Mouse (Mus musculus) embryonic facial prominence, embryonic 11.5 days (tissue): ENCODE data around the gene Gm4881. TPM values are rescaled to one million over a fixed set of nuclear protein-coding genes. Genes with fewer than 3 reads are reported as not detected.

Experiments used
- ATAC-seq: fragments of 200-750 bp; cut with Nextera tagmentation; replicated peaks from 2 replicates; pipeline ENCODE4 v1.8.0; 2017; ENCODE audit warnings: low read depth; ENCODE audit not compliant: insufficient number of reproducible peaks, low FRiP score, low TSS enrichment
- DNase-seq: peaks from one replicate; pipeline ENCODE4 v3.0.0-alpha.2; 2015; ENCODE audit warnings: low spot score
- H3K27ac ChIP-seq: fragments of 300-500 bp; sonication (generic); replicated peaks from 2 replicates; pipeline ENCODE4 v1.5.1; 2014; ENCODE audit warnings: mild to moderate bottlenecking, low read depth, low read length, control low read depth
- H3K27me3 ChIP-seq: fragments of 300-500 bp; sonication (generic); 2 replicates; pipeline ENCODE4 v1.6.1; 2014; ENCODE audit warnings: mild to moderate bottlenecking, low read length, moderate library complexity, mixed read lengths; ENCODE audit not compliant: control insufficient read depth, insufficient read depth
- H3K36me3 ChIP-seq: fragments of 300-500 bp; sonication (generic); replicated peaks from 2 replicates; pipeline ENCODE4 v1.6.1; 2014; ENCODE audit warnings: low read depth, mild to moderate bottlenecking, low read length, moderate library complexity, mixed read lengths; ENCODE audit not compliant: control insufficient read depth, insufficient read depth
- H3K4me1 ChIP-seq: fragments of 300-500 bp; sonication (generic); 2 replicates; pipeline ENCODE4 v1.6.1; 2014; ENCODE audit warnings: low read length, mixed read lengths; ENCODE audit not compliant: control insufficient read depth, insufficient read depth
- H3K4me2 ChIP-seq: fragments of 300-500 bp; sonication (generic); 2 replicates; pipeline ENCODE4 v1.6.1; 2014; ENCODE audit warnings: low read depth, mild to moderate bottlenecking, control low read depth, low read length, moderate library complexity
- H3K4me3 ChIP-seq: fragments of 300-500 bp; sonication (generic); 2 replicates; pipeline ENCODE4 v1.5.1; 2014; ENCODE audit warnings: low read depth, low read length, control low read depth
- H3K9ac ChIP-seq: fragments of 300-500 bp; sonication (generic); replicated peaks from 2 replicates; pipeline ENCODE4 v1.6.1; 2014; ENCODE audit warnings: mild to moderate bottlenecking, control low read depth, low read length
- H3K9me3 ChIP-seq: fragments of 300-500 bp; sonication (generic); replicated peaks from 2 replicates; pipeline ENCODE4 v1.6.1; 2016; ENCODE audit warnings: mild to moderate bottlenecking, low read length, inconsistent platforms, mixed read lengths; ENCODE audit not compliant: control insufficient read depth
- WGBS: fragments of 180-500 bp; shearing (Covaris S2); extraction: QIAGEN DNeasy Blood & Tissue Kit; methylation state at CpG from one replicate; pipeline ENCODE4 v1.1.7; 2014; 5-methylcytosine and 5-hydroxymethylcytosine counted together
- polyA plus RNA-seq: library from polyadenylated mRNA; unstranded; fragments of >200 nt; fragmentation: Nextera tagmentation; extraction: Ambion mirVana; gene quantifications from 2 replicates; pipeline ENCODE4 v1.2.1, GENCODE M21; 2014

The Gm4881 gene
- polyA plus RNA-seq, 1 experiment from 2014 or later = 0.36 TPM

DNA sequence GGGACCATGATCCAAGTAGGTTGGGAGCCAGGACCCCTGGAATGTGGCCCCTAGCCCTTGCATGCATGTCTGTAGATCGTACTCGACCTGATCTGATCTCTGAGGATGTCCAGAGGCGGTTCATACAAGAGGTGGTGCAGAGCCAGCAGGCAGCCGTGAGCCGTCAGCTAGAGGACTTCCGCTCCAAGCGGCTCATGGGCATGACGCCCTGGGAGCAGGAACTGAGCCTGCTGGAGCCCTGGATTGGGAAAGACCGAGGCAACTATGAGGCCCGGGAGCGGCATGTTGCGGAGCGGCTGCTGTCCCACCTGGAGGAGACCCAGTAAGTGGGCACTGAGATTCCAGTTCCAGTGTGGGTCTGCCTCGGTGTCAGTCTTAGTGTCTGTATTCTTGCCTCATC, 31.8 kb downstream of the Gm4881 start:
- H3K36me3 ChIP-seq = no peaks in the 10 kb centered on the region; the same call in 1 of the 2 replicates
- H3K9ac ChIP-seq = no peak overlapping the region
- H3K4me1 ChIP-seq = 0 out of 2 replicates have a peak, but pooled peaks cover 2% of the 10 kb centered on the region
- DNase-seq (no peak), ATAC-seq (no peak)
- no peak overlapping the region for H3K4me2 ChIP-seq
- H3K9me3 ChIP-seq = no peaks in the 10 kb centered on the region
- no peaks in the 10 kb centered on the region for H3K27me3 ChIP-seq
- no peak overlapping the region for H3K4me3 ChIP-seq
- 91% methylated on average over 14 of the region's 14 CpGs for WGBS
- H3K27ac ChIP-seq = no peak overlapping the region

DNA sequence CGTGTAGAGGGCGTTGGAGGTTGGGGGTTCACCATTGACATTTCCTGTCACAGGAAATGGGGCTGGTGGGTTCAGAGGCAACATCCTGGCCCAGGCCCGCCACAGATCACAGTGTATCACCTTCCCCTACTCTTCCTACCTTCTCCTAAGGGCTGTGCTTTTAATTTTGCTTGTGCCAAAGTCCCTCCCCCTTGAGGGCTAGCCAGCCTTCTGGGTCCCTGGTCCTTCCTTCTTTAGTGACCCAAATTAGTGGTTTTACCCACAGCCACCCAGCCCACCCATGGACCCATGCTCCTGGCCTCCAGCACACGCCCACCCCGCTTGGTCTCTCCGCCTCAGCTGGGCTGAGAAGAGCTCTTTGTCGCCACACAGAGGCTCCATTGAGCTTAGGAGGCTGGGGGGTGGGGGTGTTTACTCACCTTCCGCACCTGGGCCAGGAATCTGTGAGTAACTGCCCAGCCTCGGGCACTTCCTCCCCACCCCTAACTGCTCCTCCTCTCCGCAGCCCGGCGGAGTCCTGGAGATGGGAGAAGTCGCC, 37.0 kb downstream of the Gm4881 start:
- H3K4me3 ChIP-seq = peak overlapping the region; percentile 2; the same call in 1 of the 2 replicates

DNA sequence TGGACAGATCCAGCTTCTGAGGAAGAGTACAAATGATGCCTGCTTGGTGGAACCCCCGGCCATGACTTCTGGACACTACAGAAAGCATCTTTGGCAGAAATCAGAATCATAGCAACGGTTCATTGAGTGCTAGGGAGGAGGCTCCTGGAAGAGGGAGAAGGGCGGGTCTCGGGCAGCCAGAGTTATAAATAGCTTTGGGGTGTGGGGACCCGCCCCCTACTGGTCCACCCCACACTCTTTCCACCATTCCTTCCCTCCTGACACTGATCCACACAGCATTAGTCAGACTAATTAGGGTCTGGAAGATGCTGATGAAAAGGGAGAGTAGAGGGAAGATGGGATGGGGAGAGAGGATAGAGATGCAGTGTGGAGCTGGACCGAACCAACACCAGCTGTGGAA, 37.7 kb downstream of the Gm4881 start:
- H3K4me1 ChIP-seq = peaks cover 7% of the 10 kb centered on the region; the same call in 1 of the 2 replicates
- 34% methylated on average over 6 of the region's 6 CpGs for WGBS
- H3K9ac ChIP-seq = no peak overlapping the region

More for the DNA sequence above, 37.0 kb downstream of the Gm4881 start:
- Histone ChIP-seq H3K27me3 (no peaks in the 10 kb centered on the region), H3K9ac (peak overlapping the region; percentile 52), H3K4me1 (peaks cover 7% of the 10 kb centered on the region; the same call in 1 of the 2 replicates), H3K36me3 (no peaks in the 10 kb centered on the region), H3K27ac (no peak overlapping the region), H3K4me2 (peak overlapping the region; percentile 8; the same call in 1 of the 2 replicates), H3K9me3 (no peaks in the 10 kb centered on the region)
- DNase-seq = peak; percentile 64
- 13% methylated on average over 13 of the region's 13 CpGs for WGBS
- no peak for ATAC-seq

DNA sequence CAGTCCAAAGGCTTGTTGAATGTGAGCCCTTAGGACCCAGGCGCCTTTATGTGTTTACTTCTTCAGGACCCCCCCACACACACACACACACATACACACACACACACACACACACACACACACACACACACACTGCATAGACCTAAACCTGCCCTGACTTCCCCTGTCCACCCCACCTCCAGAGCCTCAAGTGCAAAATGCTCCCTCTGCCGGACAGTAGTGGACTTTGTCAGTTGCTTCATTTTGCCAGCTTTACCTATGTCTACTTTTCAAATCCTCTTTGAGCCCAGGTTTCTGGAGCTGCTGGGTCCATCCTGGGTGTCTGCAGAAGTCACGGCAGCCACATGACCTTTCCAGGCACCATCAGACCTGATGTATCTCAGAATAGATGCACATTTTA, 39.4 kb downstream of the Gm4881 start:
- peak; percentile 87 for DNase-seq
- peak overlapping the region; percentile 68 for H3K4me2 ChIP-seq
- no peaks in the 10 kb centered on the region for H3K27me3 ChIP-seq
- ATAC-seq = no peak
- no peaks in the 10 kb centered on the region for H3K36me3 ChIP-seq
- H3K27ac ChIP-seq = no peak overlapping the region
- peak overlapping the region; percentile 52 for H3K4me3 ChIP-seq
- no peaks in the 10 kb centered on the region for H3K9me3 ChIP-seq
- WGBS = 14% methylated on average over 3 of the region's 3 CpGs
- peak overlapping the region; percentile 73 for H3K9ac ChIP-seq
- peaks cover 7% of the 10 kb centered on the region; the same call in 1 of the 2 replicates for H3K4me1 ChIP-seq

More for the DNA sequence above, 37.7 kb downstream of the Gm4881 start:
- Histone ChIP-seq H3K36me3 (no peaks in the 10 kb centered on the region), H3K4me2 (no peak overlapping the region), H3K27me3 (no peaks in the 10 kb centered on the region), H3K9me3 (no peaks in the 10 kb centered on the region), H3K4me3 (no peak overlapping the region), H3K27ac (no peak overlapping the region)
- DNase-seq (no peak), ATAC-seq (no peak)

DNA sequence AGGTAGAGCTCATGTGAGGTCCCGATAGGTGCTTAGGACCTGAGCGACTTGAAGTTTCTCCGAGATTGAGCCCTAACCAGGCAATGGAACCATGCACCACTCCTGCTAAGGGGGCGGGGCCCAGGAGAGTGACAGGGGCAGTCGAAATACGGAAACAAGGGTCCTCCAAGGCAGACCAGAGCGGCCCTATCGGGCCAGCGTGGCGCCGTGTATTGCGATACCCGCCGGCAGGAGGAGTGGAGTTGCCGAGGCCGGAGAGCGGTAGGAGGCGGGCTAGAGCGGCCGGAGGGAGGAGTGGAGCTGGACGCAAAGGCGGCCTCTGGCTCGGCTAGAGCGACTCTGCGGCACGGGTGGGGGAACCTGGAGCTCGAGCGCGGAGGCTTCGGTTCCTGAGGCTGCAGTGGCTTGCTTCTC, 40.2 kb downstream of the Gm4881 start:
- Histone ChIP-seq H3K4me3 (peak overlapping the region; percentile 52), H3K4me1 (peaks cover 7% of the 10 kb centered on the region; the same call in 1 of the 2 replicates), H3K27ac (peak overlapping the region; percentile 29), H3K36me3 (no peaks in the 10 kb centered on the region), H3K27me3 (no peaks in the 10 kb centered on the region), H3K9me3 (no peaks in the 10 kb centered on the region), H3K9ac (peak overlapping the region; percentile 73), H3K4me2 (peak overlapping the region; percentile 68)
- peak; percentile 96 for ATAC-seq
- under 1% methylated on average over 27 of the region's 30 CpGs for WGBS
- peak; percentile 98 for DNase-seq

DNA sequence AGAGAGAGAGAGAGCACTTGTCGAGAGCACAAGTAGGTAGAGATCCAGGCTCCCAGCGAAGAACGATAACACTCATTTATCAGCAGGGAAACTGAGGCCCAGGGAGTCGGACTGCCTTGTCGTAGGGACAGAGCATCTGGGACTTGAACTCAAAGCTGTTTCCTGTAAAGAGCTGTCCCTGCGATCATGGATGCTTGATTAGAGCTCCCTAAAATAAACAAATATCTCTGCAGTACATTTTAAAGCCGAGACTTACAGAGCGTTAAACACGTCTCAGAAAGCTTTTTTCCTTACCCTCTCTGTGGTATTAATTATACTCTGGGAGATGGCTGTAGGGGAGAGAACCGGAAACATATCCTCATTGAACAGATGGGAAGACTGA, 40.9 kb downstream of the Gm4881 start:
- Histone ChIP-seq H3K9me3 (no peaks in the 10 kb centered on the region), H3K27ac (no peak overlapping the region), H3K36me3 (no peaks in the 10 kb centered on the region), H3K4me2 (peak overlapping the region; percentile 56; the same call in 1 of the 2 replicates), H3K27me3 (no peaks in the 10 kb centered on the region), H3K9ac (no peak overlapping the region), H3K4me1 (peaks cover 7% of the 10 kb centered on the region; the same call in 1 of the 2 replicates), H3K4me3 (peak overlapping the region; percentile 52)
- DNase-seq (no peak), ATAC-seq (no peak)
- 43% methylated on average over 10 of the region's 10 CpGs for WGBS

DNA sequence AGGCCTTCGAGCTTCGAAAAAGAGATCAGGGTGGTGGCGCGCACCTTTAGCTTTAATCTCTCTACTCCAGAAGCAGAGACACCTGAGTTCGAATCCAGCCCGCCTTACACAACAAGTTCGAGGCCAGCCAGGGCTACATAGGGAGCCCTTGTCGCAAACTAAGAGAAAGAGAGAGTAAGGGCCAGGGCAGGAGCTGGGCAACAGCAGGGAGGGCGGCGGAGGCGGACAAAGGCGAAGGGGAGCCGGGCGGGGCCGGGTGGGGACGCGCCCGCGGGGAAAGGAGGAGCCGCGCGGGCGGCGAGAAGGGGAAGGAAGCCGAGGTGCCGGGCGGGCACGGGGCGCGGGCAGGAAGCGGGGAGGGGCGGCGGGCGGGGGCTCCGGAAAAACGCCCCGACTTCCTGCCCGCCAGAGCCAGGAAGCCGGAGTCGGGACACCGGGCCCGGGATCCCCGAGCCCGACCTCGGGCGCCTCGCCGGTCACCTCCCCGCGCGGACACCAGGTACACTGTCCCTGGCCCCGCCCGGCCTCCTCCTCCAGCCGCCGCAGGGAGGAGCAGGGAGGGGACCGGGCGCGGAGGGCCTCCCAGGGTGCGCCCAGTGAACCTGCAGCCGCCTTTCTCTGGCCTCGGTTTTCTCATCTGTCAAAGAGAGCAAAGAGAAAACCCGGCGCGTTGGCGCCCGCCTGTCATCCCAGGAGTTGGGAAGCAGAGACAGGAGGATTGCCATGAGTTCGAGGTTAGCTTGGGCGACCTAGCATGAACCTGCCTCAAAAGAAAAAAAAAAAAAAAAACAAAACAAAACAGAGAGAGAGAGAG, 41.5 kb downstream of the Gm4881 start, which contains the start of gene Arhgef1:
Gene Arhgef1, plus strand, starts transcription at position 283 of the 814 bp plus-strand sequence.
- no peaks in the 10 kb centered on the region for H3K9me3 ChIP-seq
- 7% methylated on average over 45 of the region's 68 CpGs for WGBS
- DNase-seq (peak; percentile 59), ATAC-seq (no peak)
- H3K27me3 ChIP-seq = no peaks in the 10 kb centered on the region
- peak within 1 kb of the TSS; percentile 52 for H3K4me3 ChIP-seq
- H3K36me3 ChIP-seq = no peaks in the 10 kb centered on the region
- peak within 1 kb of the TSS; percentile 53 for H3K27ac ChIP-seq
- H3K4me2 ChIP-seq = peak within 1 kb of the TSS; percentile 56
- peak within 1 kb of the TSS; percentile 72 for H3K9ac ChIP-seq
- H3K4me1 ChIP-seq = peaks cover 7% of the 10 kb centered on the region; the same call in 1 of the 2 replicates

DNA sequence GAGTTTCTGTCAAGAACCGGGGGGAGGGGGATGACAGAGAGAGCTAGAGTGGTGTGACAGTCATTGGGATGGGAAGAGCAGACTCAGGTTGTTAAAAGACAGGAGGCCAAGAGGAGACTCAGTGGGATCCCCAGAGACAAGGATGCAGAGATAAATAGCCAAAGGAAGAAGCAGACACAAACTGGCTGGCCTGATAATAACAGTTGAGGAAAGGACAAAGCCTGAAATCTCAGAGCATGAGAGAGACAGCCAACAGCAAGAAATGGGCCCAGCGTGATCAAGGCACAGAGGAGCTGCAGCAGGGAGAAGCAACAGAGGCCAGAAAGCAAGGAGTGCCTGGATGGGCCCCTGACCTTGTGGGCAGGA, 42.0 kb downstream of the Gm4881 start:
- peak overlapping the region; percentile 52 for H3K4me3 ChIP-seq
- peaks cover 3% of the 10 kb centered on the region; the same call in 1 of the 2 replicates for H3K4me1 ChIP-seq
- H3K9ac ChIP-seq = peak overlapping the region; percentile 72
- H3K36me3 ChIP-seq = no peaks in the 10 kb centered on the region
- no peaks in the 10 kb centered on the region for H3K27me3 ChIP-seq
- no peak for ATAC-seq
- peak overlapping the region; percentile 53 for H3K27ac ChIP-seq
- DNase-seq = no peak
- 55% methylated on average over 2 of the region's 2 CpGs for WGBS
- no peaks in the 10 kb centered on the region for H3K9me3 ChIP-seq
- peak overlapping the region; percentile 56 for H3K4me2 ChIP-seq
